Mouse (Mus musculus): ENCODE measurements around the gene Spsb2. TPM values are rescaled to one million over a fixed set of nuclear protein-coding genes. Genes with fewer than 3 reads are reported as not detected.

Spsb2 gene
- total RNA-seq, 2 experiments from 2014 or later: 3.1 TPM

DNA sequence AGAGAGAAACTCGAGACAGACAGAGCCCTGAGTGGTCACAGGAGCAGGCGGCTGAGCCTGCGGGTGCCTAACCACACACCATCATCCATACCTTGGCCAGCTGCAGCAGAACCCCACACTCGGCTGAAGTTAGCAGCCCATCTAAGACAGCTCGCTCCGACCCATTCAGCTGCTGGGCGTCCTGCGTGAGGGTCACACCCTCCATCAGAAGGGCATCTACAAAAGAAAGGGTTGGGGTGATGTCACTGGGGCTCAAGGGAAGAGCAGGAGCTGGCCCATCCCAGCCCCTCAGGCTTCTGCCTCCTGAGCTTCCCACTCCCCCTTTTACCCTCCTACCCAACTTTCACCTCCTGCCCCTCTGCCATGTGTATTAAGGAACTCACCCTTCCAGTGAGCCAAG is 42.1 kb downstream of the Spsb2 start:
- DNase-seq: no peak
- intact Hi-C loops (cut with DNase I): no loop called here

- no peak for DNase-seq
- intact Hi-C loops (cut with DNase I): loop anchor here (5.0 kb wide), 1 partner anchor 63 kb away; no protein-coding TSS in a partner anchor
Measured at GRCm38 (mm10) chr6:124854647-124855046, 46.2 kb downstream of the Spsb2 start.

DNA sequence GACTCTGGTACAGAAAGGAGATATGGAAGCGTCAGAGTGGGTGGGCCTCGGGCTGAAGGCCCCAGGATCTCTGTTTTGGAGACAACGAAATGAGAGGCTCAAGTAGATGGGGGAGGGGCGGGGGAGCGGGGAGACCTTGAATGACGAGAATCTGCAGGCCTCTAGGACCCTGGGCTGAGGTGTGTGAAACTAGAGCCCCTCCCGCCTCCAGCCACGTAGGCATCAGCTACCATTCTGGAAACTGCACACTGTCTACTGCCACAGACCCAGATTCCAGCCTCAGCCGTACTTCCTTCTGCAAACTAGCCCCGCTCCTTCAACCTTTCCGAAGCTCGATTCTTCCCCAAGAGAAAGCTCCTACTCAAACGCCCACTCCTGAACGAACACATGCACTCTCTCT is 47.9 kb downstream of the Spsb2 start:
- intact Hi-C loops (cut with DNase I): loop anchor here (5.0 kb wide), 1 partner anchor 61 kb away; no protein-coding TSS in a partner anchor

DNA sequence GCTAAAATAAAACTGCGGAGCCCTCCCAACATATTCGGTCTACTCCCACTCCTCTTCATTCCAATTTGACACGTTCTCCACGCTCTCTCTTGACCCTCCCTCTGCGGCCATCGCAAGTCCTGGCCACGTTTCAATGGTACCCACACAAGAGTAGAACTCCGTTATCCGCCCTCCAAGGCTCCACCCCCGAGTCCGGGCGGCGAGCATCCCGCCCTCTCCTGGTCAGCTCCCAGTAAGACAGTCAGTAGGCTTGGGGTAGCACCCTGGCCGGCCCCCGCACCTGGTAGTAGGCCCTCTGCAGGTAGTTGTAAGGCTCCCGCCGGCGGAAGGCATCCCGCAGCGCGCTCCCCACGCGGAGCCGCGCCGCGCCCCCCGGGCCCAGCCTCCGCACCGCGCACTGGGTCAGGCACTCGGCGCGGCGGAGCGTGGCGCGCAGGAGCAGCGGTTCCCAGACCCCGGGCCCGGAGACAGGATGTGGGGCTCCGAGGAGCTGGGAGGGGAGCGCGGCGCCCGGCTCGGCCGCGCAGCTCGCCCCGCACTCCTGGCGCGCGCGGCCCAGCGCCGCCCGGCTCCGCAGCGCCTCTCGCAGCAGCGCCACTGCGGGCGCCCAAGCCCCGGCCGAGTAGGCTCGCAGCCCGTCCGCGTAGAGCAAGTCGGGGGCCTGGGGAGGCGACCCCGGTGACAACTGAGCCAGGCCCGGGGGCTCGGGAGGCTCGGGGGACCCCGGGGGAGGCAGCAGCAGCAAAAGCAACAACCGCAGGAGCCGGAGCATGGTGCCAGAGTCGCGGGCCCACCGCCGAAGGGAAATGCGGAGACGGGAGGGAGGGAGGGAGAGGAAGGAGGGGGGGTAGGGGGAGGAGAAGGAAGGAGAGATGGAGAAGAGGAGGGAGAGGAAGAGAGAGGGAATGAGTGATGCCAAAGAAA is 48.7 kb downstream of the Spsb2 start, which contains the start of gene P3h3:
Gene P3h3 (minus strand): TSS at position 837 of the 924 bp plus-strand sequence.
- peak; percentile 87 to 88 for DNase-seq
- intact Hi-C loops (cut with DNase I): loop anchor here (1.0 to 5.0 kb wide), 2 partner anchors 60 to 73 kb away; no protein-coding TSS in a partner anchor

More for the DNA sequence above, 47.9 kb downstream of the Spsb2 start:
- no peak for DNase-seq

DNA sequence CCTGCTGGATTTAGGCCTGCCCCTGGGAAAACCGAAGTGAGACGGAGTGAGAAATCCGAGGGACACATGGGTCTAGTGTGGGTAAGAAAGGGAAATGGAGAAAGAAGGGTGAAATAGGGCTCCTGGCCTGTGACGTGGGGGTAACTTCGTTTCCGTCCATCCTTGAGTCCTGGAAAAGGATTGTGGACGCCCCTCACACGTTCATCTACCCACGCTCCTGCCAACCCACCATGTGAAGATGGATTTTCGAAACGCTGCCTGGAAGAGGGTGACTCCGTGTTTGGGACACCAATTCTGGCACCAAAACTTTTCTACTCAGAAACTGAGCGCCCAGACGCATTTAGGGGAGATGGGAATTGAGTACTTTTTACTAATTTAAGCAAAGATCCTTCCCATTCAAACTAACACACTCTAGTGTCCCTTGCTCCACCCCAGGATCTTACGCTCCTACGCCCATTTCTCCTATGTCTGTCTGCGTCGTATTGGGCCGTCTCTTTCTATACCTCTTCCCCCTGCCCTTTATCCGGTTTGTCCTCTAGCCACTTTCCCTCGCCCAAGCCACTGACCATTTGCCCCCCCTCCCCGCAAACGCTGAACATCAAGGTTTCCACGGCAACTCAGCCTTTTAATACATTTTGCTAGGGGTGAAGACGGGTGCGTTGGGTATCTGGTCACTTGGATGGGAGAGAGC is 49.5 kb downstream of the Spsb2 start:
- DNase-seq: no peak
- intact Hi-C loops (cut with DNase I): loop anchor here (1.0 to 5.0 kb wide), 3 partner anchors 47 to 72 kb away; no protein-coding TSS in a partner anchor

DNA sequence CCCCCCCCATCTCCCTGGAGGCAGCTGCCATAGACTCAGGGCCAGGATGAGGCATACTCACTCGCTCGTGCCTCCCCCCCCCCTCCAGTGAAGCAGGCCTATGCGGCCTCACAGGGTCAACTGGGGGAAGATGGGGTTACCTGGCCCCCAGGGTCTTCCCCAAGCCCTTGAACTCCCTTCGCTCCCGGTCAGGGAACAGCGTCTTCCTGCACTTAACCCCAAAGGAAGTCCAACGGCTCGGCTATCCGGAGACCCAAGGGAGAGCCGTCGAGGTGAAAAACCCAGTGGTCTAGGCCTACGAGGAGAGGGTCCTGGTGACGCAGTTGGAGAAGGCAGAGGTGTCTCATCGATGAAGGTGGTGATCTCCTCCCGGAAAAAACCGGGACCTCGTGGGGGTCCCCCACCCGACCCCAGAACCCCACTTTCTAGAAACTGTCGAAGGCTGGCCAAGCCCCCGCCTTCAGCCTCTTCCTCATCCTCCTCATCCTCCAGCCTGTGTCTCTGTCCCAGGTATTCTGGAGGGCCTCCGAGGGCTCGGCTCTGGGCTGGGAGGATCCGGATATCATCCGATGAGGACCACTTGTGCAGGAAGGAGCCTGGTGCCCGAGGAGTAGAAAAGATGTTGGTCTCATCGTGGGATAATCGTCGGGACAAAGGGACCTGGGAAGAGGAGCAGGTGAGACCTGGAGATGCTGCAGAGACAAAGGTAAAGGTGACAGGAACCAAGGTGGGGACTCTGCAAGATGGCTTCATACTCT is 50.3 kb downstream of the Spsb2 start:
- intact Hi-C loops (cut with DNase I): loop anchor here (2.0 to 5.0 kb wide), 2 partner anchors 46 to 59 kb away; no protein-coding TSS in a partner anchor
- DNase-seq: no peak

DNA sequence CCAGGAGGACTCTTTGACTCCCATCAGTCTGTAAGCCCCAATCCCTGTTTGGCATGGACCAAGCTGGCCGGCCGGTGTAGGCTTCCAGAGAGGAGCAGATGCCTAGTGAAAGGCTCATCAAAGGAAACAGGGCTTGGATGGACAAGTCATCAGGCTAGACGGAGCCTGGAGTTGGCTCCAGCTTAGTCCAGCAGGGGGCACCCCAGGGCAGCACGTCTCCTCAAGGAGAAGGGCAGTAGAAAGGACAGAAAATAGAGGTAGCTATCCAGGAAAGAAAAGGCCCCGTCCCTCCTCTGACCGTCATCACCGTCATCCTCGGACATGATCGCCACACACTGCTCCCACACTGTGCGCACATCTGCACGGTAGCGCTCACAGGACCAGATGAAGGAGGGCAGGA is 51.3 kb downstream of the Spsb2 start:
- peak; percentile 91 to 95 for DNase-seq
- intact Hi-C loops (cut with DNase I): loop anchor here (2.0 to 5.0 kb wide), 2 partner anchors 45 to 58 kb away; no protein-coding TSS in a partner anchor

Other genes with a start within 250 kb of the Spsb2 start
- under 1 TPM; 0.74 to 0.79 TPM for gene C1rb, start 238.4 kb upstream of the Spsb2 start, total RNA-seq (2021)
- gene C1s2, start 172.6 kb upstream of the Spsb2 start, total RNA-seq (2021): under 1 TPM; 0.26 to 0.45 TPM
- 10 to 100 TPM; 56.5 to 68.8 TPM for gene Lpcat3, start 145.6 kb upstream of the Spsb2 start, total RNA-seq (2021)
- 10 to 100 TPM; 64.2 to 66.4 TPM for gene Emg1, start 96.5 kb upstream of the Spsb2 start, total RNA-seq (2021)
- gene Phb2, start 96.3 kb upstream of the Spsb2 start, total RNA-seq (2021): 100 to 1,000 TPM; 394 to 399 TPM
- 1 to 10 TPM; 5.0 to 6.0 TPM for gene Ptpn6, start 69.9 kb upstream of the Spsb2 start, total RNA-seq (2021)
- gene Grcc10, start 67.3 kb upstream of the Spsb2 start, total RNA-seq (2021): 100 to 1,000 TPM; 322 to 335 TPM
- gene Gm45234, start 52.6 kb upstream of the Spsb2 start, total RNA-seq (2021): under 1 TPM in 1 of 2 experiments, not detected in 1; 0.98 TPM
- 10 to 100 TPM; 59.4 to 59.7 TPM for gene Atn1, start 52.1 kb upstream of the Spsb2 start, total RNA-seq (2021)
- gene Eno2, start 39.0 kb upstream of the Spsb2 start, total RNA-seq (2021): 1 to 10 TPM; 3.4 to 3.7 TPM
- gene Lrrc23, start 28.9 kb upstream of the Spsb2 start, total RNA-seq (2021): not detected
- gene Tpi1, start 5.6 kb downstream of the Spsb2 start, total RNA-seq (2021): 100 to 1,000 TPM; 870 to 877 TPM
- gene Usp5, start 20.8 kb downstream of the Spsb2 start, total RNA-seq (2021): 10 to 100 TPM; 87.5 to 87.9 TPM
- gene Cdca3, start 20.9 kb downstream of the Spsb2 start, total RNA-seq (2021): 10 to 100 TPM; 19.1 to 23.2 TPM
- gene Gnb3, start 31.6 kb downstream of the Spsb2 start, total RNA-seq (2021): 1 to 10 TPM; 3.9 to 4.4 TPM
- gene P3h3, start 49.1 kb downstream of the Spsb2 start, total RNA-seq (2021): 10 to 100 TPM; 27.1 to 27.3 TPM
- gene Gpr162, start 55.3 kb downstream of the Spsb2 start, total RNA-seq (2021): 1 to 10 TPM; 3.0 to 4.9 TPM
- gene Cd4, start 79.6 kb downstream of the Spsb2 start, total RNA-seq (2021): 1 to 10 TPM; 1.2 to 2.1 TPM
- gene Lag3, start 103.0 kb downstream of the Spsb2 start, total RNA-seq (2021): under 1 TPM; 0.72 to 0.84 TPM
- 100 to 1,000 TPM; 516 to 532 TPM for gene Ptms, start 111.4 kb downstream of the Spsb2 start, total RNA-seq (2021)
- 100 to 1,000 TPM; 231 to 236 TPM for gene Mlf2, start 122.7 kb downstream of the Spsb2 start, total RNA-seq (2021)
- gene Cops7a, start 156.9 kb downstream of the Spsb2 start, total RNA-seq (2021): 100 to 1,000 TPM; 102 to 108 TPM
- gene Pianp, start 188.0 kb downstream of the Spsb2 start, total RNA-seq (2021): 1 to 10 TPM; 1.7 to 2.0 TPM
- gene Zfp384, start 200.5 kb downstream of the Spsb2 start, total RNA-seq (2021): 10 to 100 TPM; 27.7 to 29.3 TPM
- gene Ing4, start 231.1 kb downstream of the Spsb2 start, total RNA-seq (2021): 10 to 100 TPM; 41.8 to 47.3 TPM
- 1 to 10 TPM; 2.1 to 2.8 TPM for gene Acrbp, start 241.0 kb downstream of the Spsb2 start, total RNA-seq (2021)